Mouse (Mus musculus): Measurements from ENCODE around the gene Mag.
"Not testable (repeated sequence)": the region's sequence is repeated elsewhere in the genome, so short reads cannot be mapped to it uniquely, and the experiment has no call there.

The Mag gene

DNA sequence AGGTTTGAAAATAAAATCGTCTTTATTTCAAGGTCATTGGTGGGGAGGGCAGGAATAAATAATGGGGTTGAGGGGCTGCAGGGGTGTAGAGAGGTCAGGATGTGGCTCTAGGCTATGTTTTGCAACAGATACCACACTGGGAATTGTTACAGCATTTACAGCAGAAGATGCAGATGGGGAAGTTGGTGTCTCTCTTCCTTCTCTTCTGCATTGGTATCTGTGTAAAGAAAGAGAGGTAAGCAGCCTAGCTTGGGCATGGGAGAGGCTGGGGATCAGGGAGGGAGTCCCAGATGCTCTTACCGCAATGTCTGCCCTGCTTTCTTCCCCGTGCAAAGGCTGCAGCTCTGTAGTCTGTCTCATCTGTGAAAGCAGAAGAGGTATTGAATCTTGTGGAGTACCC, 27.7 kb upstream of the Mag start:
- DNase-seq (ENCODE audit: extremely low read depth, low read depth, low spot score), result not testable (repeated sequence)

GRCm38 (mm10) chr7:30940070-30940469, 25.4 kb upstream of the Mag start:
- not testable (repeated sequence) for DNase-seq (ENCODE audit: extremely low read depth, low read depth, low spot score)

DNA sequence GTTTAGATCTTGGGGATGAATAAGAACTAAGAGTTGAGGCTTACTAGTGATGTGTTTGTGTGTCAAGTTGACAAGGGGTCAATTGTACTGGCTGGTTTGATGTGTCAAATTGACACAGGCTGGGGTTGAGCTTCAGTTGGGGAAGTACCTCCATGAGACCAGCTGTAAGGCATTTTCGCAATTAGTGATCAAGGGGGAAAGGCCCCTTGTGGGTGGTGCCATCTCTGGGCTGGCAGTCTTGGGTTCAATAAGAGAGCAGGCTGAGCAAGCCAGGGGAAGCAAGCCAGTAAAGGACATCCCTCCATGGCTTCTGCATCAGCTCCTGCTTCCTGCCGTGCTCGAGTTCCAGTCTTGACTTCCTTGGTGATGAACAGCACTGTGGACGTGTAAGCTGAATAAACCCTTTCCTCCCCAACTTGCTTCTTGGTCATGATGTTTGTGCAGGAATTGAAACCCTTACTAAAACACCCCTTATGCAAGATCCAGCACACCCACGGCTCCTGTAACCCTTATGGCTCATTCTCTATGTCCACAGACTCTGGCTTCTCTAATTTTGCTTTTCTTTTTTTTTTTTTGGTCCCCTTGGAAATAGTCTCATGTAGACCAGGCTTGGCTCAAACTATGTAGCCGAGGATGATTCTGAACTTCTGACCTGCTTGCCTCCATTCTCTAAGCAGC, 20.9 kb upstream of the Mag start:
- not testable (repeated sequence) for DNase-seq (ENCODE audit: extremely low read depth, low read depth, low spot score)

DNA sequence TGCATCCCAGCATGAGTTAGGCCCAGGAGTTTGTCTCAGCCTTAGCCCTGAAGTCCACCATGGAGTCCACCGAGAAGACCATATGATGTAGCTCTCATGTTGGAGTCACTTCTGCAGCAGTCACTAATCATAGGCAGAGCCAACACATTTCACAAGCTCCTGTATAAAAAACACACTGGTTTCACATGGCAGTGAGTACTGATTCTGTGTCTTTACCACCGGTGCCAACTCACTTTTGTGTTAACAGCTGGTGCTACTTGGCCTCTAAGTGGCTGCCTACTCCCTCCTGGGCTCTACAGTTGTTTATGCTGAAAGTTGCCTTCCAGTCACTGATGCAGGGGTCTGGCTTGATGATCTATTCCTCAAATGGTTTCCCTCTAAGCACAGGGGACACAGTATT, 9.9 kb upstream of the Mag start, which contains the start of gene Hamp2:
Gene Hamp2 (minus strand): TSS at position 101 of the 400 bp plus-strand sequence.
- not testable (repeated sequence) for DNase-seq (ENCODE audit: extremely low read depth, low read depth, low spot score)

GRCm38 (mm10) chr7:30924071-30924470, 9.4 kb upstream of the Mag start:
- DNase-seq (ENCODE audit: extremely low read depth, low read depth, low spot score), result no peak

DNA sequence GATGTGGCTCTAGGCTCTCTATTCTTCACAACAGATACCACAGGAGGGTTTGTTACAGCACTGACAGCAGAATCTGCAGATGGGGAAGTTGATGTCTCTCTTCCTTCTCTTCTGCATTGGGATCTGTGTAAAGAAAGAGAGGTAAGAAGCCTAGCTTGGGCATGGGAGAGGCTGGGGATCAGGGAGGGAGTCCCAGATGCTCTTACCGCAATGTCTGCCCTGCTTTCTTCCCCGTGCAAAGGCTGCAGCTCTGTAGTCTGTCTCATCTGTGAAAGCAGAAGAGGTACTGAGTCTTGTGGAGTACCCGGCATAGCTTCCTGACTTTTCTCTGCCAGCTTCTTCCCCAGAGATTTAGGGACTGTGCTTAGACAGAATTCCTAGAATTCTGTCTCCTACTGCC, 7.8 kb upstream of the Mag start:
- DNase-seq (ENCODE audit: extremely low read depth, low read depth, low spot score), result not testable (repeated sequence)

DNA sequence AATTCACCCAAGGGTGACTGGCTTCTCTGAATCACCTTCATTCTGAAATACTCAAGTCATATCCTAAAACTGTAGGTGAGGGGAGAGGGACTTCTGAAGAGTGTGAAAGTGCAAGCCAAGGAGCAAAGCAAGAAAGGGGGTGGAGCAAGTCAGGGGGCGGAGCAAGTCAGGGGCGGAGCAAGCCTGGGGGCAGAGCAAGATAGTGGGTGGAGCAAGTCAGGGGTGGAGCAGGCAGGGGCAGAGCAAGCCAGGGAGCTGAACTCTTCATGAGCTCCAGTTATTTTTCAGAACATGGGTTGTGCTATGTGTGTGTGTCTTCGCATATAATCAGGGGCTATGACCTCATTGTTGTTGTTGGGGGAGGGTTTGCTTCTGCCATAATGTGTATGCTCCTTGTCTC, 5.5 kb upstream of the Mag start:
- no peak for DNase-seq (ENCODE audit: extremely low read depth, low read depth, low spot score)

GRCm38 (mm10) chr7:30917219-30917618, 2.5 kb upstream of the Mag start:
- DNase-seq (ENCODE audit: extremely low read depth, low read depth, low spot score), result no peak

DNA sequence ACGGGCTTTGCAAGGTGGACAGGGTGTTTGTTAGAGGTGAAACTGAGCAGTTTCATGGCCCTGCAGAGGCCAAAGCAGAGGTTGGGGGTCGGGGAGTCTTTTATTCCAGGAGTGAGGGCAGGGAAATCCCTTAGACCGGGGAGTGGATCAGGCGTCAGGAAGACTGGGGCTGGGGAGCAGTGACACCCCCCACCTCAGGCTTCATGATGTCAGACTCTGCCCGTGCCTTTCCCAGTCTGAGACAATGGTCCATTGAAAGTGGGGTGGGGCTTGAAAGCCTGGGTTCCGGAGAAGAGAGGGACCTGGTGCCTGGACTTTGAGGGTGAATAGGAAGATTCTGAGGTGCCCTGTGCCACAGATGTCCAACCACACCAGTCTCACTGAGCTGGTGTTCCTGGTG, 2.0 kb upstream of the Mag start:
- no peak for DNase-seq (ENCODE audit: extremely low read depth, low read depth, low spot score)

- DNase-seq (ENCODE audit: extremely low read depth, low read depth, low spot score), result no peak
These were observed 4.9 kb downstream of the Mag start for GRCm38 (mm10) chr7:30909773-30910172.

- no peak for DNase-seq (ENCODE audit: extremely low read depth, low read depth, low spot score)
These were observed 5.7 kb downstream of the Mag start for GRCm38 (mm10) chr7:30908992-30909431.

DNA sequence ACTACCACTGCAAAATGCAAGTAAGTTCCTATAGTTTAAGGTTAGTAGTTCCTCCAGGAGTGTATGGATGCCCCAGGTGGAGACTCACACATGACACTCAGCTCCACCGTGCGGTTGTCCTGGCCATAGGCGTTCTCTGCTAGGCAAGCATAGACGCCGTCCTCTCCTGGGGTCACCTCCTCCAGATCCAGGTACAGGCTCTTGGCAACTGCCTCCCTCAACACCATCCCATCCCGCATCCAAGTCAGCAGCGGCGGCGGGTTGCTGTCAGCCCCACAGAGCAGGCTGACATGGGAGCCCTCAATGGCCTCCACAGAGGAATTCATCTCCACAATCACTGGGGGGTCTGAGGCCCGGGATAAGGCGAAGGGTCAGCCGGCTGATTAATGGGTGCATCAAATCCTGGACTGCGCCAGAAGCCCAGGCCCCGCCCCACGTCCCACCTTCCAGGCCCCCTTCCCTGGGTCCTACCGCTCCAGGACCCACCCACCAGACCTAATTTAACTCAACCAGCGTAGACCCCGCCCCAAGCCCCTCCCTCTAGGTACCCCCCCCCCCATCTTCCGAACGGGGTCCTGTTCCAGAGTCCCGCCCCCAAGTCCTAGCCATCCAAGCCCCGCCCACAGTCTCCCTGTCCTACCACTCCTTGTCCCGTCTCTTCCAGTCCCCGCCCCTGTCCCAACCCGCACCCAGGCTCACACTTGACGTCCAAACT, 6.2 kb downstream of the Mag start:
- DNase-seq (ENCODE audit: extremely low read depth, low read depth, low spot score), result no peak

GRCm38 (mm10) chr7:30904042-30904441, 10.6 kb downstream of the Mag start:
- no peak for DNase-seq (ENCODE audit: extremely low read depth, low read depth, low spot score)

DNA sequence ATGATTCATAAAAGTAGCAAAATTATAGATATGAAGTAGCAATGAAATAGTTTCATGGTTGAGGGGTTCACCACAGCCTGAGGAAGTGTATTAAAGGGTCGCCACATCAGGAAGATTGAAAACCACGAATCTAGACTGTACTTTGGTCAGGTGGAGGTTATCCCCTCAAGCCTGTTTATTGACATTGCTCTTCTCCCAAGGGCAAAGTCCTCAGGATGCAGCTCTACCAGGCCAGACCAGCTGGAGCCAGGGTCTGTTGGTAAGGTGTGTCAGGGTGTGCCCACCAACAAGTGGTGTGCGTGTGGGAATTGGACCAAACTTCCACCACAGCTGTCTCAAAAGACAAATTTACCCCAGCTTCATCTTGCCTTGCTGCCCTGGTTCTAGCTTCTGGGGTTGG, 19.5 kb downstream of the Mag start:
- no peak for DNase-seq (ENCODE audit: extremely low read depth, low read depth, low spot score)

DNA sequence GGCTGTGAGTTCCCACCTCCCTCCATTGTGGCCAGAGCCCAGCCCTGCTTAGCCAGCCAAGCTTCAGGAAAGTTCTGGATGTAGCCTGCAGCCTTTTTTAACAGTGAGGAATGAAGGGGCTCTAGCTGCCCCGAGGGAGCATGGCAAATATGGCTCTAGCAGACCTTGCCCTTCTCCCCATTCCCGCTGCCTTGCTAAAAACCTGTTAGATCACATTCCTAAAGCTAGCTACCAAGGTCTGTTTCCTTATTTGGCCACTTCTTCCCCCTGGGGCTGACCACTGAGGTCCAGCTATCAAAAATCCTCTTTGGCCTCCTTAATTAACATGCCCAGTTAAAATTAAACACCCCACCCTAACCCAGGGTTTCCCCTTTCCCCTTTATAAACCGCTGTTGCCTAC, 22.2 kb downstream of the Mag start:
- no peak for DNase-seq (ENCODE audit: extremely low read depth, low read depth, low spot score)

GRCm38 (mm10) chr7:30891746-30892145, 22.9 kb downstream of the Mag start:
- DNase-seq (ENCODE audit: extremely low read depth, low read depth, low spot score), result no peak

- no peak for DNase-seq (ENCODE audit: extremely low read depth, low read depth, low spot score)
These were observed 24.0 kb downstream of the Mag start for GRCm38 (mm10) chr7:30890681-30891080.

DNA sequence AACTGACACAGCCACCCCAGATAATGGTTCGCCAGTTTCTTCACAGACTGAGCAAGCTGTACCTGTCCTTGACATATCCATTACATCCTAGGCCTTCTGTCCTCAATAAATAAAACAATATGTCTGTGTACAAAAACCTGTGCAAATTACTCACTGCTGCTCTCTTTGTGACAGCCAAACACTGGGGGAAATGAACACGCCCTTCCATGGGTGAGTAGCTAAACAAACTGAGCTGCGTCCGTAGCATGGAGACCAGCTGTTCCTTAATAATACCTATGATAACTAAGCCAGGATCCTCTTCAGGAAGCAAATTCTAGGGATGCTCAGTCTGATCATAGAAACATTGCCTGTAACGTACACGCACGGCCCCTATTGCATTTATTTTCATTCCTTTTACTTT, 25.9 kb downstream of the Mag start:
- no peak for DNase-seq (ENCODE audit: extremely low read depth, low read depth, low spot score)

GRCm38 (mm10) chr7:30887568-30888188, 27.0 kb downstream of the Mag start:
- DNase-seq (ENCODE audit: extremely low read depth, low read depth, low spot score), result no peak

GRCm38 (mm10) chr7:30886852-30887251, 27.8 kb downstream of the Mag start:
- DNase-seq (ENCODE audit: extremely low read depth, low read depth, low spot score), result no peak

GRCm38 (mm10) chr7:30884047-30884446, 30.6 kb downstream of the Mag start:
- DNase-seq (ENCODE audit: extremely low read depth, low read depth, low spot score), result no peak

GRCm38 (mm10) chr7:30881367-30881766, 33.3 kb downstream of the Mag start:
- DNase-seq (ENCODE audit: extremely low read depth, low read depth, low spot score), result no peak

Data from fat pad, adult 2 months (tissue).